Mouse (Mus musculus) liver, embryonic 14.5 days (tissue): Measurements from ENCODE around the gene Pigu. TPM values are rescaled to one million over a fixed set of nuclear protein-coding genes. Genes with fewer than 3 reads are reported as not detected.
A peak's percentile ranks its signal among the peaks of the same experiment; 100 is the strongest.

Experiments
- ATAC-seq: fragments of 200-750 bp; cut with Nextera tagmentation; 2 replicates; pipeline ENCODE4 v1.8.0; 2017; ENCODE audit warnings: moderate number of reproducible peaks, mild to moderate bottlenecking, moderate library complexity; ENCODE audit not compliant: insufficient read depth
- DNase-seq, 3 experiments: peaks; one replicate each; pipeline ENCODE4 v3.0.0-alpha.2; 2012 to 2013; ENCODE audit warnings: low read depth in 3 of 3, low spot score in 3 of 3
- H3K27ac ChIP-seq: fragments of 300-500 bp; sonication (generic); 2 replicates; pipeline ENCODE4 v1.5.1; 2014; ENCODE audit warnings: moderate library complexity, mild to moderate bottlenecking, control low read depth, inconsistent platforms
- H3K27me3 ChIP-seq: fragments of 300-500 bp; sonication (generic); 2 replicates; pipeline ENCODE4 v1.6.1; 2014; ENCODE audit warnings: mild to moderate bottlenecking, low read length, moderate library complexity; ENCODE audit not compliant: control insufficient read depth, insufficient read depth
- H3K36me3 ChIP-seq: fragments of 300-500 bp; sonication (generic); replicated peaks from 2 replicates; pipeline ENCODE4 v1.6.1; 2014; ENCODE audit warnings: low read depth; ENCODE audit not compliant: control insufficient read depth, insufficient read depth
- H3K4me1 ChIP-seq, 2 experiments: fragments of 200-500 bp in 1 of 2; fragments of 300-500 bp in 1 of 2; sonication (generic) in 1 of 2; replicated peaks; 2 replicates each; pipeline ENCODE4 v1.6.1; 2012 to 2014; ENCODE audit warnings: antibody characterized with exemption in 1 of 2, inconsistent platforms in 1 of 2, low read length in 1 of 2; ENCODE audit not compliant: control insufficient read depth in 2 of 2, insufficient read depth in 2 of 2
- H3K4me2 ChIP-seq: fragments of 300-500 bp; sonication (generic); 2 replicates; pipeline ENCODE4 v1.6.1; 2014; ENCODE audit warnings: low read depth, mild to moderate bottlenecking, control low read depth, moderate library complexity
- H3K4me3 ChIP-seq, 2 experiments: fragments of 200-500 bp in 1 of 2; fragments of 300-500 bp in 1 of 2; sonication (generic) in 1 of 2; 2 replicates each; pipeline ENCODE4 v1.5.1; 2012 to 2014; ENCODE audit warnings: low read depth in 2 of 2, low read length in 2 of 2, mild to moderate bottlenecking in 2 of 2, control low read depth in 1 of 2, inconsistent platforms in 1 of 2, moderate library complexity in 1 of 2; ENCODE audit not compliant: insufficient read depth in 1 of 2
- H3K9ac ChIP-seq: fragments of 300-500 bp; sonication (generic); replicated peaks from 2 replicates; pipeline ENCODE4 v1.6.1; 2014; ENCODE audit warnings: mild to moderate bottlenecking, control low read depth, moderate library complexity
- H3K9me3 ChIP-seq: fragments of 300-500 bp; sonication (generic); 2 replicates; pipeline ENCODE4 v1.6.1; 2016; ENCODE audit warnings: low read length, mixed read lengths; ENCODE audit not compliant: control insufficient read depth
- CTCF ChIP-seq: IDR thresholded peaks from 2 replicates; pipeline ENCODE4 v1.5.1; 2016; ENCODE audit warnings: antibody characterized with exemption, low read depth, control low read depth
- EP300 ChIP-seq: IDR thresholded peaks from 2 replicates; pipeline ENCODE4 v1.6.1; 2016; ENCODE audit warnings: antibody characterized with exemption, low read depth
- WGBS: fragments of 180-500 bp; shearing (Covaris S2); extraction: QIAGEN DNeasy Blood & Tissue Kit; methylation state at CpG from one replicate; pipeline ENCODE4 v1.1.7; 2014; ENCODE audit not compliant: insufficient replicate concordance; 5-methylcytosine and 5-hydroxymethylcytosine counted together
- polyA plus RNA-seq, 2 experiments: library from polyadenylated mRNA; depleted of rRNA in 1 of 2; stranded (reverse) in 1 of 2; unstranded in 1 of 2; fragments of >200 nt; fragmentation: Nextera tagmentation in 1 of 2; extraction: Ambion mirVana in 1 of 2; gene quantifications; 2 replicates each; pipeline versions ENCODE4 v1.2.1 to v1.2.3; 2012 to 2014

Pigu gene
- polyA plus RNA-seq, 2 experiments = 16.7 to 24.4 TPM

DNA sequence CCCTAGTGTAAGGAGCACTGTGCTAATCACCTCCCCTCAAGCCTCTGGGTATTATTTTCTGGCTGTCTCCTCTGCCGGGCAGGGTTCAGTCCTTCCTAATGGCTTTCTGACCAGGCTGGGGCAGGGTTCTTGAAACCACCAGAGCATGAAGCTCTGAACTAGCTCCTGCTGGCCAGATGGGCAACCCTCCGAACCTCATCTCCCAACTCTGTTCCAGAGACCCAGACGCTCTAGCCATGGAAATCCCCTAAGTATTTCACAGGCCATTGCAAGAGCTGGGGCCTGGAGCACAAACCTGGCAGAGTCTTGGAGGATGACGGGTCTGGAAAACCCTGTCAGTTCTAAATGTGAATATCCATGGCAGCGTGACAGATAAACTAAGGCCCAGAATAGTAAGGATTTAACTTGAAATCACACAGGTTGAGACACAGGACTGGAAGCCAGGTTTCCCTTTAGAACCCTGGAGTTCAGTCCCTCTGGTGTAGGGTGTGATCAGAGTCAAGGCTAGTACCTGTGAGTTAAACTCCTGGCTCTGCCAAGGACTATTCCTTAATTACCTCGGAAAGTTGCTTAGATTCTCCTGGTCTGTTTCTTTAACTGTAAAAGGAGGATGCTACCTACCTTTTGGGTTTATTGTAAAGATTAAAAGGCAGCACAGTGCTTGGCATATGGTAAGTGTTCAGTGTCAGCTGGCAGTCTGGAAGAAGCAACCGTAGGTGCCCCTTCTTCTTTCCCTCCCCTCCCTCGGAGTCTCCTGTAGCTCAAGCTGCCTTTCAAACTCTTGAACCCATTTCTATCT is 23.2 kb upstream of the Pigu start, which contains the start of gene Trp53inp2:
Gene Trp53inp2, plus strand, starts transcription at position 799 of the 799 bp plus-strand sequence.
- WGBS = 58% methylated on average over 8 of the region's 8 CpGs
- Histone ChIP-seq H3K4me2 (peak within 1 kb of the TSS; percentile 88), H3K36me3 (no peaks in the 10 kb centered on the region), H3K27me3 (peaks cover 12% of the 10 kb centered on the region), H3K4me1 (peaks cover 6 to 9% of the 10 kb centered on the region in 2 experiments; a peak in 3 of 4 replicates), H3K9me3 (no peaks in the 10 kb centered on the region), H3K4me3 (peak within 1 kb of the TSS; percentile 71 to 80), H3K9ac (peak within 1 kb of the TSS; percentile 77), H3K27ac (peak within 1 kb of the TSS; percentile 83)
- TF ChIP-seq EP300 (no peak), CTCF (no peak)
- ATAC-seq = no peak
- no peak for DNase-seq

GRCm38 (mm10) chr2:155376191-155376590 is 19.0 kb upstream of the Pigu start:
- no peak overlapping the region for H3K4me3 ChIP-seq
- H3K36me3 ChIP-seq = no peaks in the 10 kb centered on the region
- TF ChIP-seq CTCF (no peak), EP300 (no peak)
- H3K27me3 ChIP-seq = peaks cover 11% of the 10 kb centered on the region
- no peak overlapping the region for H3K9ac ChIP-seq
- no peak overlapping the region for H3K27ac ChIP-seq
- DNase-seq (no peak), ATAC-seq (no peak)
- H3K4me1 ChIP-seq = peaks cover 3 to 10% of the 10 kb centered on the region in 2 experiments; a peak in 3 of 4 replicates
- no peak overlapping the region for H3K4me2 ChIP-seq
- WGBS = 67% methylated on average over 10 of the region's 10 CpGs
- H3K9me3 ChIP-seq = no peaks in the 10 kb centered on the region

DNA sequence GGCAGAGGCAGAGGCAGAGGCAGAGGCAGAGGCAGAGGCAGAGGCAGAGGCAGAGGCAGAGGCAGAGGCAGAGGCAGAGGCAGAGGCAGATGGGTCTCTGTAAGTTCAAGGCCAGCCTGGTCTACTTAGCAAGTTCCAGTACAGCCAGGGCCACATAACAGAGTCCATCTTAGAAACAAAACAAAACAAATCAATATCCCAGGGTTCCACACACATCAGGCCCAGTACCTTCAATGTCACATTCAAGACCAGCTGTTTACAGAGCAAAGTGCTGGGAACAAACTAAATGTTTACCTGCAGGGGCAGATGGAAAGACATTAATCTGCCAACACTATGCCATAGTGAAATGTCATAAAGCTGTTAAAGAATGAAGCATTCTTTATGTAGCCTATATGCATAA is 17.3 kb upstream of the Pigu start:
- no peaks in the 10 kb centered on the region for H3K9me3 ChIP-seq
- H3K4me2 ChIP-seq = no peak overlapping the region
- no peak overlapping the region for H3K27ac ChIP-seq
- no peak overlapping the region for H3K4me3 ChIP-seq
- ATAC-seq = no peak
- no peaks in the 10 kb centered on the region for H3K36me3 ChIP-seq
- H3K9ac ChIP-seq = no peak overlapping the region
- TF ChIP-seq EP300 = no peak
- TF ChIP-seq CTCF = no peak
- DNase-seq = no peak
- H3K27me3 ChIP-seq = no peaks in the 10 kb centered on the region
- H3K4me1 ChIP-seq = peaks cover 0 to 6% of the 10 kb centered on the region in 2 experiments; a peak in 2 of 4 replicates

- no peaks in the 10 kb centered on the region for H3K27me3 ChIP-seq
- DNase-seq = no peak
- no peak for ATAC-seq
- H3K4me3 ChIP-seq = no peak overlapping the region
- 50% methylated on average over 1 of the region's 1 CpGs for WGBS
- no peak overlapping the region for H3K4me2 ChIP-seq
- no peak overlapping the region for H3K9ac ChIP-seq
- no peaks in the 10 kb centered on the region for H3K36me3 ChIP-seq
- H3K4me1 ChIP-seq = peaks cover 0 to 13% of the 10 kb centered on the region in 2 experiments; a peak in 2 of 4 replicates
- no peak overlapping the region for H3K27ac ChIP-seq
- TF ChIP-seq CTCF = no peak
- no peak for TF ChIP-seq EP300
- no peaks in the 10 kb centered on the region for H3K9me3 ChIP-seq
These were observed 16.7 kb upstream of the Pigu start for GRCm38 (mm10) chr2:155373886-155374285.

GRCm38 (mm10) chr2:155373302-155373701 is 16.1 kb upstream of the Pigu start:
- TF ChIP-seq CTCF = no peak
- TF ChIP-seq EP300 = no peak
- WGBS = 47% methylated on average over 1 of the region's 1 CpGs
- Histone ChIP-seq H3K4me1 (peaks cover 0 to 13% of the 10 kb centered on the region in 2 experiments; a peak in 2 of 4 replicates), H3K27ac (no peak overlapping the region), H3K27me3 (no peaks in the 10 kb centered on the region), H3K9ac (no peak overlapping the region), H3K9me3 (no peaks in the 10 kb centered on the region), H3K4me3 (no peak overlapping the region), H3K36me3 (no peaks in the 10 kb centered on the region), H3K4me2 (no peak overlapping the region)
- no peak for DNase-seq
- no peak for ATAC-seq
